Mouse (Mus musculus) lung, postnatal 14 days (tissue): ENCODE data around the gene Wdpcp.

Source experiments
- DNase-seq: peaks from one replicate; pipeline ENCODE4 v3.0.0; 2021

Wdpcp gene

GRCm38 (mm10) chr11:21569456-21570108 lies 2.5 kb upstream of the Wdpcp start:
- peak; percentile 11 for DNase-seq

- no peak for DNase-seq
Observed at GRCm38 (mm10) chr11:21570109-21570474, 1.9 kb upstream of the Wdpcp start.

GRCm38 (mm10) chr11:21570973-21571372 lies 1.1 kb upstream of the Wdpcp start:
- DNase-seq: no peak

- DNase-seq: no peak
Observed at GRCm38 (mm10) chr11:21581472-21581871, 9.4 kb downstream of the Wdpcp start.

- no peak for DNase-seq
Observed at GRCm38 (mm10) chr11:21583286-21583685, 11.3 kb downstream of the Wdpcp start.

GRCm38 (mm10) chr11:21602497-21602896 lies 30.5 kb downstream of the Wdpcp start:
- DNase-seq: no peak

GRCm38 (mm10) chr11:21615915-21616314 lies 43.9 kb downstream of the Wdpcp start:
- DNase-seq: no peak

GRCm38 (mm10) chr11:21634171-21634907 lies 62.3 kb downstream of the Wdpcp start:
- DNase-seq: no peak

GRCm38 (mm10) chr11:21638341-21638740 lies 66.3 kb downstream of the Wdpcp start:
- no peak for DNase-seq

- peak; percentile 55 for DNase-seq
Observed at GRCm38 (mm10) chr11:21639534-21639933, 67.5 kb downstream of the Wdpcp start.

- DNase-seq: no peak
Observed at GRCm38 (mm10) chr11:21644231-21644630, 72.2 kb downstream of the Wdpcp start.

GRCm38 (mm10) chr11:21646136-21646535 lies 74.1 kb downstream of the Wdpcp start:
- no peak for DNase-seq

GRCm38 (mm10) chr11:21658985-21659384 lies 87.0 kb downstream of the Wdpcp start:
- DNase-seq: peak; percentile 26

- DNase-seq: no peak
Observed at GRCm38 (mm10) chr11:21677034-21677433, 105.0 kb downstream of the Wdpcp start.

GRCm38 (mm10) chr11:21688441-21688840 lies 116.4 kb downstream of the Wdpcp start:
- no peak for DNase-seq

- DNase-seq: no peak
Observed at GRCm38 (mm10) chr11:21690730-21691129, 118.7 kb downstream of the Wdpcp start.

GRCm38 (mm10) chr11:21694087-21694486 lies 122.1 kb downstream of the Wdpcp start:
- no peak for DNase-seq

GRCm38 (mm10) chr11:21697642-21698041 lies 125.6 kb downstream of the Wdpcp start:
- no peak for DNase-seq

- no peak for DNase-seq
Observed at GRCm38 (mm10) chr11:21713508-21713907, 141.5 kb downstream of the Wdpcp start.

GRCm38 (mm10) chr11:21714065-21714464 lies 142.0 kb downstream of the Wdpcp start:
- DNase-seq: no peak

GRCm38 (mm10) chr11:21726329-21726728 lies 154.3 kb downstream of the Wdpcp start:
- no peak for DNase-seq

- DNase-seq: no peak
Observed at GRCm38 (mm10) chr11:21729056-21729455, 157.0 kb downstream of the Wdpcp start.

GRCm38 (mm10) chr11:21729961-21730360 lies 157.9 kb downstream of the Wdpcp start:
- DNase-seq: peak; percentile 8

- no peak for DNase-seq
Observed at GRCm38 (mm10) chr11:21735272-21735671, 163.2 kb downstream of the Wdpcp start.

- no peak for DNase-seq
Observed at GRCm38 (mm10) chr11:21749487-21749886, 177.5 kb downstream of the Wdpcp start.
